Mouse (Mus musculus) forebrain, embryonic 11.5 days (tissue): Measurements from ENCODE around the gene Ptprm. TPM values are rescaled to one million over a fixed set of nuclear protein-coding genes. Genes with fewer than 3 reads are reported as not detected.

Experiments
- ATAC-seq: fragments of 200-750 bp; cut with Nextera tagmentation; replicated peaks from 2 replicates; pipeline ENCODE4 v1.8.0; 2017; ENCODE audit warnings: moderate TSS enrichment; ENCODE audit not compliant: low FRiP score
- DNase-seq: peaks from one replicate; pipeline ENCODE4 v3.0.0-alpha.2; 2017; ENCODE audit warnings: low spot score
- H3K27ac ChIP-seq: fragments of 300-500 bp; sonication (generic); 2 replicates; pipeline ENCODE4 v1.5.1; 2014; ENCODE audit warnings: low read depth, low read length
- H3K27me3 ChIP-seq: fragments of 300-500 bp; sonication (generic); 2 replicates; pipeline ENCODE4 v1.6.1; 2014; ENCODE audit warnings: mild to moderate bottlenecking, low read length, mixed read lengths; ENCODE audit not compliant: control insufficient read depth, insufficient read depth
- H3K36me3 ChIP-seq: fragments of 300-500 bp; sonication (generic); 2 replicates; pipeline ENCODE4 v1.6.1; 2014; ENCODE audit warnings: mild to moderate bottlenecking, low read length, moderate library complexity, mixed read lengths; ENCODE audit not compliant: control insufficient read depth, insufficient read depth
- H3K4me1 ChIP-seq: fragments of 300-500 bp; sonication (generic); replicated peaks from 2 replicates; pipeline ENCODE4 v1.6.1; 2014; ENCODE audit warnings: low read length, mixed read lengths; ENCODE audit not compliant: control insufficient read depth, insufficient read depth
- H3K4me2 ChIP-seq: fragments of 300-500 bp; sonication (generic); 2 replicates; pipeline ENCODE4 v1.6.1; 2014; ENCODE audit warnings: low read depth, mild to moderate bottlenecking, low read length, moderate library complexity, mixed read lengths; ENCODE audit not compliant: severe bottlenecking
- H3K4me3 ChIP-seq: fragments of 300-500 bp; sonication (generic); 2 replicates; pipeline ENCODE4 v1.5.1; 2014; ENCODE audit warnings: low read depth, low read length
- H3K9ac ChIP-seq: fragments of 300-500 bp; sonication (generic); 2 replicates; pipeline ENCODE4 v1.6.1; 2014; ENCODE audit warnings: low read length
- H3K9me3 ChIP-seq: fragments of 300-500 bp; sonication (generic); 2 replicates; pipeline ENCODE4 v1.6.1; 2016; ENCODE audit warnings: low read length, mixed read lengths; ENCODE audit not compliant: control insufficient read depth
- WGBS: fragments of 180-500 bp; shearing (Covaris S2); extraction: QIAGEN DNeasy Blood & Tissue Kit; methylation state at CpG from one replicate; pipeline ENCODE4 v1.1.7; 2014; 5-methylcytosine and 5-hydroxymethylcytosine counted together
- polyA plus RNA-seq: library from polyadenylated mRNA; unstranded; fragments of >200 nt; fragmentation: Nextera tagmentation; extraction: Ambion mirVana; gene quantifications from 2 replicates; pipeline ENCODE4 v1.2.1, GENCODE M21; 2014

The Ptprm gene
- polyA plus RNA-seq, 1 experiment from 2014 or later = 11.7 TPM

GRCm38 (mm10) chr17:67090153-67090552 is 264.1 kb downstream of the Ptprm start:
- Histone ChIP-seq H3K4me2 (no peak overlapping the region), H3K4me3 (no peak overlapping the region), H3K9ac (no peak overlapping the region), H3K9me3 (no peaks in the 10 kb centered on the region), H3K27ac (no peak overlapping the region), H3K4me1 (no peaks in the 10 kb centered on the region), H3K27me3 (no peaks in the 10 kb centered on the region), H3K36me3 (no peaks in the 10 kb centered on the region)
- DNase-seq (no peak), ATAC-seq (no peak)
- 86% methylated on average over 7 of the region's 7 CpGs for WGBS

- Histone ChIP-seq H3K9me3 (no peaks in the 10 kb centered on the region), H3K27ac (no peak overlapping the region), H3K36me3 (no peaks in the 10 kb centered on the region), H3K27me3 (no peaks in the 10 kb centered on the region), H3K9ac (no peak overlapping the region), H3K4me3 (no peak overlapping the region), H3K4me2 (no peak overlapping the region), H3K4me1 (no peaks in the 10 kb centered on the region)
- ATAC-seq (no peak), DNase-seq (no peak)
- WGBS = 91% methylated on average over 3 of the region's 3 CpGs
Observed at GRCm38 (mm10) chr17:67089611-67090010, 264.6 kb downstream of the Ptprm start.

GRCm38 (mm10) chr17:67087585-67087984 is 266.7 kb downstream of the Ptprm start:
- whole genome bisulfite sequencing = 59% methylated on average over 5 of the region's 5 CpGs
- ATAC-seq (no peak), DNase-seq (no peak)
- Histone ChIP-seq H3K36me3 (no peaks in the 10 kb centered on the region), H3K27ac (no peak overlapping the region), H3K4me1 (no peaks in the 10 kb centered on the region), H3K4me3 (no peak overlapping the region), H3K4me2 (no peak overlapping the region), H3K9ac (no peak overlapping the region), H3K9me3 (no peaks in the 10 kb centered on the region), H3K27me3 (no peaks in the 10 kb centered on the region)

- DNase-seq (no peak), ATAC-seq (no peak)
- H3K27ac ChIP-seq = no peak overlapping the region
- H3K9me3 ChIP-seq = no peaks in the 10 kb centered on the region
- H3K9ac ChIP-seq = no peak overlapping the region
- no peaks in the 10 kb centered on the region for H3K36me3 ChIP-seq
- no peak overlapping the region for H3K4me3 ChIP-seq
- no peaks in the 10 kb centered on the region for H3K27me3 ChIP-seq
- 87% methylated on average over 2 of the region's 2 CpGs for WGBS
- H3K4me1 ChIP-seq = no peaks in the 10 kb centered on the region
- H3K4me2 ChIP-seq = no peak overlapping the region
Observed at GRCm38 (mm10) chr17:67086811-67087210, 267.4 kb downstream of the Ptprm start.

- 77% methylated on average over 4 of the region's 4 CpGs for WGBS
- DNase-seq (no peak), ATAC-seq (no peak)
- H3K4me3 ChIP-seq = no peak overlapping the region
- H3K27ac ChIP-seq = no peak overlapping the region
- no peaks in the 10 kb centered on the region for H3K4me1 ChIP-seq
- no peaks in the 10 kb centered on the region for H3K27me3 ChIP-seq
- H3K4me2 ChIP-seq = no peak overlapping the region
- no peaks in the 10 kb centered on the region for H3K36me3 ChIP-seq
- no peak overlapping the region for H3K9ac ChIP-seq
- H3K9me3 ChIP-seq = no peaks in the 10 kb centered on the region
Observed at GRCm38 (mm10) chr17:67084501-67084900, 269.8 kb downstream of the Ptprm start.

GRCm38 (mm10) chr17:67084093-67084492 is 270.2 kb downstream of the Ptprm start:
- H3K27ac ChIP-seq = no peak overlapping the region
- H3K9me3 ChIP-seq = no peaks in the 10 kb centered on the region
- DNase-seq (no peak), ATAC-seq (no peak)
- whole genome bisulfite sequencing = 84% methylated on average over 5 of the region's 5 CpGs
- no peaks in the 10 kb centered on the region for H3K36me3 ChIP-seq
- H3K4me2 ChIP-seq = no peak overlapping the region
- no peak overlapping the region for H3K9ac ChIP-seq
- H3K4me1 ChIP-seq = no peaks in the 10 kb centered on the region
- no peak overlapping the region for H3K4me3 ChIP-seq
- no peaks in the 10 kb centered on the region for H3K27me3 ChIP-seq

- DNase-seq = no peak
- Histone ChIP-seq H3K27ac (no peak overlapping the region), H3K4me2 (no peak overlapping the region), H3K36me3 (no peaks in the 10 kb centered on the region), H3K9me3 (no peaks in the 10 kb centered on the region), H3K9ac (no peak overlapping the region), H3K27me3 (no peaks in the 10 kb centered on the region), H3K4me1 (no peaks in the 10 kb centered on the region), H3K4me3 (no peak overlapping the region)
- 74% methylated on average over 1 of the region's 1 CpGs for WGBS
- no peak for ATAC-seq
Observed at GRCm38 (mm10) chr17:67079570-67079969, 274.7 kb downstream of the Ptprm start.

GRCm38 (mm10) chr17:67073580-67073979 is 280.7 kb downstream of the Ptprm start:
- no peak for ATAC-seq
- H3K4me2 ChIP-seq = no peak overlapping the region
- no peaks in the 10 kb centered on the region for H3K4me1 ChIP-seq
- no peaks in the 10 kb centered on the region for H3K27me3 ChIP-seq
- no peak for DNase-seq
- H3K9ac ChIP-seq = no peak overlapping the region
- H3K27ac ChIP-seq = no peak overlapping the region
- no peak overlapping the region for H3K4me3 ChIP-seq
- H3K36me3 ChIP-seq = no peaks in the 10 kb centered on the region
- no peaks in the 10 kb centered on the region for H3K9me3 ChIP-seq
- 73% methylated on average over 4 of the region's 4 CpGs for WGBS

- Histone ChIP-seq H3K9ac (no peak overlapping the region), H3K36me3 (no peaks in the 10 kb centered on the region), H3K4me2 (no peak overlapping the region), H3K4me3 (no peak overlapping the region), H3K9me3 (no peaks in the 10 kb centered on the region), H3K27ac (no peak overlapping the region), H3K27me3 (no peaks in the 10 kb centered on the region), H3K4me1 (no peaks in the 10 kb centered on the region)
- no peak for ATAC-seq
- WGBS = 83% methylated on average over 6 of the region's 6 CpGs
- no peak for DNase-seq
Observed at GRCm38 (mm10) chr17:67073139-67073538, 281.1 kb downstream of the Ptprm start.
